Mouse (Mus musculus): ENCODE results near the gene Prr19. TPM values are rescaled to one million over a fixed set of nuclear protein-coding genes. Genes with fewer than 3 reads are reported as not detected.

Gene Prr19
- polyA plus RNA-seq, 1 experiment from 2014 or later = 3.1 TPM

DNA sequence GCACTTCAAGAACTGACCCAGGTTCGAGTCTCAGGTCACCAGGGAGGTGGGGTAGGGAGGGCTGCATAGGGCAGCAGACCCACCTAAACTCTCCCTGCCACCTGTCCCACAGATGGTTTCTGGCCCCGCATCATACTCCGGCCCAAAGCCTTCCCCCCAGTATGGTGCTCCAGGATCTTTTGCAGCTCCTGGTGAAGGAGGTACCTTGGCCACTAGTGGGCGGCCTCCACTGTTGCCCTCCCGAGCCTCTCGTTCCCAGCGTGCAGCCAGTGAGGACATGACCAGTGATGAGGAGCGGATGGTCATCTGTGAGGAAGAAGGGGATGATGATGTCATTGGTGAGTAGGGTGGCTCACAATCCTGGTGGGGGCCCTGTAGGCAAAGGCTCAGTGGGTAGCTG is 14.2 kb upstream of the Prr19 start:
- Histone ChIP-seq H3K36me3 (peaks cover 74% of the 10 kb centered on the region), H3K27me3 (no peaks in the 10 kb centered on the region), H3K4me2 (replicated peaks) (no peak overlapping the region), H3K9me3 (no peaks in the 10 kb centered on the region), H3K9ac (replicated peaks) (no peak overlapping the region), H3K4me3 (replicated peaks) (no peak overlapping the region), H3K27ac (no peak overlapping the region), H3K4me1 (replicated peaks) (peaks cover 46% of the 10 kb centered on the region)
- 82% methylated on average over 8 of the region's 8 CpGs for WGBS
- ATAC-seq = no peak

DNA sequence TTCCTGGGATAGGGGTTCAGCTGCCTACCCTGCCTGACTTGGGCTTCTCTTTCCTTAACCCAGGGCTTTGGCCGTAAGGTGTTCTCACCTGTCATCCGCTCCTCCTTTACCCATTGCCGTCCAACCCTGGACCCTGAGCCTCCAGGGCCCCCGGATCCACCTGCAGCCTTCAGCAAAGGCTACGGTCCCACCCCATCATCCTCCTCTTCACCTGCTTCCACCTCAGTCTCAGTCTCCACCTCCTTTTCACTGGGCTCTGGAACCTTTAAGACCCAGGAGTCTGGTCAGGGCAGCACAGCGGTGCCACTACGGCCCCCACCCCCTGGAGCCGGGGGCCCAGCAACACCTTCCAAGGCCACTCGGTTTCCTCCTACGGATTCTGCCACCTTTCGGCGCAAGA is 13.2 kb upstream of the Prr19 start:
- ATAC-seq = no peak
- Histone ChIP-seq H3K9ac (replicated peaks) (no peak overlapping the region), H3K9me3 (no peaks in the 10 kb centered on the region), H3K36me3 (peaks cover 84% of the 10 kb centered on the region), H3K27me3 (no peaks in the 10 kb centered on the region), H3K4me1 (replicated peaks) (peaks cover 49% of the 10 kb centered on the region), H3K4me2 (replicated peaks) (no peak overlapping the region), H3K27ac (no peak overlapping the region), H3K4me3 (replicated peaks) (no peak overlapping the region)
- 96% methylated on average over 12 of the region's 12 CpGs for WGBS

DNA sequence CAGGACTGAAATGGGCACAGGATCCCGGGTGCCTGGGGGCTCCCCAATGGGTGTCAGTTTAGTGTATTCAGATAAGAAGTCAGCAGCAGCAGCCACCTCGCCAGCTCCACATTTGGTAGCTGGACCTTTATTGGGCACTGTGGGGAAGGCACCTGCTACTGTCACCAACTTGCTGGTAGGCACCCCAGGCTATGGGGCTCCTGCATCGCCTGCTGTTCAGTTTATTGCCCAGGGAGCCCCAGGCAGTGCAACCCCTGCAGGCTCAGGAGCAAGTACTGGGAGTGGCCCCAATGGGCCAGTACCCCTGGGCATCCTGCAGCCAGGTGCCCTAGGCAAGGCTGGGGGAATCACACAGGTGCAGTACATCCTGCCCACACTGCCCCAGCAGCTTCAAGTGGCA is 12.5 kb upstream of the Prr19 start:
- Histone ChIP-seq H3K4me2 (replicated peaks) (no peak overlapping the region), H3K36me3 (peaks cover 91% of the 10 kb centered on the region), H3K27me3 (no peaks in the 10 kb centered on the region), H3K4me3 (replicated peaks) (no peak overlapping the region), H3K9me3 (no peaks in the 10 kb centered on the region), H3K9ac (replicated peaks) (no peak overlapping the region), H3K27ac (no peak overlapping the region), H3K4me1 (replicated peaks) (peaks cover 43% of the 10 kb centered on the region)
- no peak for ATAC-seq
- WGBS = 93% methylated on average over 3 of the region's 3 CpGs

DNA sequence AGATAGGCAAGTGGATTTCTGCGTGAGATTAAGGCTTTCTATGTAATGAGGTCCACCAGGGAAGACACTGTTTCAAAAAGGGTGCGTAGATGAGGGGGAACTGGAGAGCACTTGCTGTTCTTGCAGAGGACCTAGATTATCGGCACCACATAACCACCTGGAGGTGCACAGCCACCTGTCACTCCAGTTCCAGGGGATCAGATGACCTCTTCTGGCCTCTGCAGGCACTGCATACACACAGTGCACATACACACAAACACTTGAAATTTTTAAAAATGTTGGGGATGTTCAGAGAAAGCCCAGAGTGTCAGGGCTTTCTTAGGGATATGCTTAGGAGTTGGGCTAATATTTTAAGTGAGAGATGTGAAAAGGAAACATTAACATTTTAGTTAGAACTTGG is 11.3 kb upstream of the Prr19 start:
- ATAC-seq = no peak

DNA sequence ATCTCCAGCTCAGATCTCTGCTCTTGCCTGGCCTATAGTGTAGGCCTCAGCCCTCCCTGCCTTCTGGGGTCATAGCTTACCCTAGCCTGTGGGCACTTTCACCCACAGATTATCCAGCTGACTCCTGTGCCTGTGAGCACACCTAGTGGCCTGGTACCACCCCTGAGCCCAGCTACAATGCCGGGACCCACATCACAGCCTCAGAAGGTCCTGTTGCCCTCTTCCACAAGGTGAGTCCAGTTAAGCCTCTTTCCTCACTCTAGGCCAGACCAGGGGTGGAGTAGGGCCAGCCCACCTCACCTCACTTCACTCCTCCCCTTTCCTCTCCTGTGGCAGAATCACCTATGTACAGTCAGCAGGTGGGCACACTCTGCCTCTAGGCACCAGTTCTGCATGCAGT is 10.7 kb upstream of the Prr19 start:
- Histone ChIP-seq H3K9me3 (no peaks in the 10 kb centered on the region), H3K4me1 (replicated peaks) (peaks cover 36% of the 10 kb centered on the region), H3K4me3 (replicated peaks) (no peak overlapping the region), H3K27ac (0 out of 2 replicates have a peak overlapping the region, but pooled peaks have one; percentile 25), H3K27me3 (no peaks in the 10 kb centered on the region), H3K36me3 (peaks cover 100% of the 10 kb centered on the region), H3K4me2 (replicated peaks) (no peak overlapping the region), H3K9ac (replicated peaks) (no peak overlapping the region)
- 100% methylated on average over 1 of the region's 1 CpGs for WGBS
- ATAC-seq = no peak

More for the DNA sequence above, 11.3 kb upstream of the Prr19 start:
- no peak overlapping the region for H3K4me2 ChIP-seq (replicated peaks)
- H3K27me3 ChIP-seq = no peaks in the 10 kb centered on the region
- H3K36me3 ChIP-seq = peaks cover 100% of the 10 kb centered on the region
- 89% methylated on average over 3 of the region's 3 CpGs for WGBS
- no peak overlapping the region for H3K27ac ChIP-seq
- H3K4me3 ChIP-seq (replicated peaks) = no peak overlapping the region
- H3K9me3 ChIP-seq = no peaks in the 10 kb centered on the region
- no peak overlapping the region for H3K9ac ChIP-seq (replicated peaks)
- peaks cover 35% of the 10 kb centered on the region for H3K4me1 ChIP-seq (replicated peaks)

DNA sequence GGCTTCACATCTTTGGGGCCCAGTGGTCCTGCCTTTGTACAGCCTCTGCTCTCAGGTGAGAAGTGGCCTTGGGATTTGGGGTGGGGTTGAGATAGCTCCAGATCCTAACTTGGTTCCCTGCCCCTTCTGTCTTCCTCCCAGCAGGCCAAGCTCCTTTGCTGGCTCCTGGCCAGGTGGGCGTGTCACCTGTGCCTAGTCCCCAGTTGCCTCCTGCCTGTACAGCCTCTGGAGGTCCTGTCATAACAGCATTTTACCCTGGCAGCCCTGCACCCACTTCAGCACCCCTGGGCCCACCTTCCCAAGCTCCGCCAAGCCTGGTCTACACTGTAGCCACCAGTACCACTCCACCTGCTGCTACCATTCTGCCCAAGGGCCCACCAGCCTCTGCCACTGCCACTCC is 10.3 kb upstream of the Prr19 start:
- H3K27ac ChIP-seq = 0 out of 2 replicates have a peak overlapping the region, but pooled peaks have one; percentile 25
- no peak overlapping the region for H3K9ac ChIP-seq (replicated peaks)
- H3K9me3 ChIP-seq = no peaks in the 10 kb centered on the region

DNA sequence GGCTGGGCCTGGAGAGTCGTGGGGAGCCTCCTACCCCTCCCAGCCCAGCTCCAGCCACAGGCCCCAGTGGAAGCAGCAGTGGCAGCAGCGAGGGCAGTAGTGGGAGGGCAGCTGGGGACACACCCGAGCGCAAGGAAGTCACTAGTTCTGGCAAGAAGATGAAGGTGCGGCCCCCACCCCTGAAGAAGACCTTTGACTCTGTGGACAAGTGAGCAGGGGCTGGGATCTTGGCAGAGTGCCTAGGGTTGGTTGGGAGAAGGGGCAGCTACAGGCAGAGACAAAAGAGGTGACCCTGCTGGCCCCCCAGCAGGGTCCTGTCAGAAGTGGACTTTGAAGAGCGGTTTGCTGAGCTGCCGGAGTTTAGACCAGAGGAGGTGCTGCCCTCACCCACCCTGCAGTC is 9.1 kb upstream of the Prr19 start:
- no peaks in the 10 kb centered on the region for H3K27me3 ChIP-seq
- peak overlapping the region; percentile 64; the same call in 1 of the 2 replicates for H3K27ac ChIP-seq
- WGBS = 63% methylated on average over 7 of the region's 7 CpGs
- H3K9ac ChIP-seq (replicated peaks) = 0 out of 2 replicates have a peak overlapping the region, but pooled peaks have one; percentile 14
- no peak for ATAC-seq
- no peaks in the 10 kb centered on the region for H3K9me3 ChIP-seq
- peaks cover 91% of the 10 kb centered on the region for H3K36me3 ChIP-seq
- no peak overlapping the region for H3K4me2 ChIP-seq (replicated peaks)
- H3K4me1 ChIP-seq (replicated peaks) = peaks cover 46% of the 10 kb centered on the region
- no peak overlapping the region for H3K4me3 ChIP-seq (replicated peaks)

More for the DNA sequence above, 10.3 kb upstream of the Prr19 start:
- 94% methylated on average over 2 of the region's 2 CpGs for WGBS
- ATAC-seq = no peak
- Histone ChIP-seq H3K36me3 (peaks cover 99% of the 10 kb centered on the region), H3K27me3 (no peaks in the 10 kb centered on the region), H3K4me2 (replicated peaks) (no peak overlapping the region), H3K4me1 (replicated peaks) (peaks cover 36% of the 10 kb centered on the region), H3K4me3 (replicated peaks) (no peak overlapping the region)

DNA sequence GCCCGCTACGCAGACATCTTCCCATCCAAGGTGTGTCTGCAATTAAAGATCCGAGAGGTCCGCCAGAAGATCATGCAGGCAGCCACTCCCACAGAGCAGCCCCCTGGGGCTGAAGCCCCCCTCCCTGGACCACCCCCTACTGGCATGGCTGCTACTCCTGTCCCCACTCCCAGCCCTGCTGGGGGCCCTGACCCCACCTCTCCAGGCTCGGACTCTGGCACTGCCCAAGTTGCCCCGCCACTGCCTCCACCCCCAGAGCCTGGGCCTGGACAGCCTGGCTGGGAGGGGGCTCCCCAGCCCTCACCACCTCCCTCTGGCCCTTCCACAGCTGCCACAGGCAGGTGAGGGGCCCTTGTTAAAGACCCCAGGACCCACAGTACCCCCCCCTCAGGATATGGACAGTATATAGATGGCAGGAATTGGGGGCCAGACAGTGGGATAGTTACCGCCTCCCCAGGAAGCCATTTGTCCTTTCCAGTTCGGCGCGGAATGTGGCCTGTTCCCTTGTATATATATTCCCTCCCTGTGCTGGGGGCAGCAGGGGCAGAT is 7.9 kb upstream of the Prr19 start:
- Histone ChIP-seq H3K4me3 (replicated peaks) (no peak overlapping the region), H3K9ac (replicated peaks) (no peak overlapping the region), H3K4me2 (replicated peaks) (no peak overlapping the region), H3K4me1 (replicated peaks) (peaks cover 49% of the 10 kb centered on the region), H3K27me3 (no peaks in the 10 kb centered on the region), H3K36me3 (peaks cover 79% of the 10 kb centered on the region), H3K9me3 (no peaks in the 10 kb centered on the region), H3K27ac (peak overlapping the region; percentile 19; the same call in 1 of the 2 replicates)
- WGBS = 87% methylated on average over 9 of the region's 10 CpGs
- no peak for ATAC-seq

DNA sequence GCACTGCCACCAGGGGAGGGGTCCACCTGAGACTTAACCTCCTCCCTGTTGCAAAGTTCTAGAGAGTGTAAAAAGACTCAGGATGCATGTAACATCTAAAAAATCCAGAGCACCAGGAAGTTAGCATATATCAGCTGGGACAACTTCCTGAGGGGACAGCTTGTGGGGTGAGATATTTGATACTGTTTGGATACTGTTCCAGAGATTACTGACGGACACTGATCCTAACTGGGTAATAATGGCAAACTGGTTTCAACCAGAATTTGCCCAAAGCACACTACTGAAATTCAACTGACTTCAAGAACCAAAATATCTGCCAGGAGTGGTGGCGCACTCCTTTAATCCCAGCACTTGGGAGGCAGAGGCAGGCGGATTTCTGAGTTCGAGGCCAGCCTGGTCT is 6.7 kb upstream of the Prr19 start:
- no peak overlapping the region for H3K4me2 ChIP-seq (replicated peaks)
- peaks cover 55% of the 10 kb centered on the region for H3K4me1 ChIP-seq (replicated peaks)
- ATAC-seq = no peak
- no peaks in the 10 kb centered on the region for H3K9me3 ChIP-seq
- H3K27me3 ChIP-seq = no peaks in the 10 kb centered on the region
- H3K9ac ChIP-seq (replicated peaks) = no peak overlapping the region
- no peak overlapping the region for H3K27ac ChIP-seq
- peaks cover 67% of the 10 kb centered on the region for H3K36me3 ChIP-seq
- 96% methylated on average over 4 of the region's 4 CpGs for WGBS
- H3K4me3 ChIP-seq (replicated peaks) = no peak overlapping the region

DNA sequence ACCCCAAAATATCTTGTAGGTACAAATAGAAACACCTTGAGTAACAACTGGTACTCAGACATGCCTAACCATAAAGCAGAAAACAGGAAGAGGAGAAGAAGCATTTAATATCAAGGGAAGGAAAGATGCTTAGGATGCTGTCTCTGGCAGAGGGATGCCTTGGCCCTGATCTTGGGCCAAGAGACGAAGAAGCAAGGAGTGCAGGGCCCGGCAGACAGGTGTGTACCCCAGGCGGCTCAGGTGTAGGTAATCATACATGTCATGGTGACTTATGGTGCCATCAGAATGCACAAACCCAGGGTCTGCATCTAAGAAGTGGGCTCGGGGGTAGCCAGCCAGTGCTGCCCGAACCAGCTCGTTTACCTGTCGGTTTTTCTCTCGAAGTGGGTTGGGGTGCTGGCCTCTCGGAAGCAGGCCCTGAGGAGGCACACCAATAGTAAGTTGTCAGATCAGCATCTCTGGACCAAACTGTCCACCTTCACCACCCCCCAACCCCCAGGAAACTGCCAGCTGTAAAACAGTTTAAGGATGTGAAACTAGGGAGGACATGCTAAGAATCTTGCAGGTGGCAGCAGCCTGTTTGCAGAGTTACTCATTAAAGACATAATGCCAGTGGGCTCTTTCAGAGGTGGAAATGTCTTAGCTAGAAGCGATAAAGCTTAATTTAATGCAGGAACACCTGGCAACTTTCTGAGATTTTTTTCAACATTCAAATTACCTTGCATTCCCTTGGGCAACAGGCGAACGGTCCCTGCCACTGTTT is 6.1 kb upstream of the Prr19 start:
- peak overlapping the region; percentile 90; the same call in 1 of the 2 replicates for H3K4me3 ChIP-seq (replicated peaks)

DNA sequence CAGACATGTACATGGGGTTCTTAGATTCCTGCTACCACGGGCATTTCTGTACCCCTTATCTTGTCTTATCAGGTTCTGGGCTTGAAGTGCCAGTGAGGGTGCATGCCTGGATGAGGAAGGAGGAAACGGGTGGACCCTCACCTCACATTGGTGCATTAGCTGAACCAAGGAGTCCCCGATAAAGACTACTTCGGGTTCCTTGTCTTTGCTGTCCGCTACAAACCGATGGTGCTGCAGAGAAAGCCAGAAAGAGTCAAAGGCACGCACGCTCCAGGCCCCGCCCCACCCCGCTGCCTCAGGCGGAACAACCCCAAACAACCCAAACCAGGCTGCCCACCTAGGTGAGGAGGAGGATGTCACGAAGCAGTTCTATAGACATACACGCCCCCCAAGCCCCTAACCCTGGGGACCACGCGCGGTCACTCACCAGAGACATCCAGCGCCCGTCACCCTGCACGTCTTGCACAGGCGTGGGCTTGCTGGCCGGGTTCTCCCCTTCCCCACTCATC is 4.2 kb upstream of the Prr19 start:
- H3K4me2 ChIP-seq (replicated peaks) = peak overlapping the region; percentile 74
- H3K4me3 ChIP-seq (replicated peaks) = peak overlapping the region; percentile 90
- no peaks in the 10 kb centered on the region for H3K27me3 ChIP-seq
- H3K36me3 ChIP-seq = peaks cover 42% of the 10 kb centered on the region
- H3K27ac ChIP-seq = peak overlapping the region; percentile 99
- WGBS = under 1% methylated on average over 21 of the region's 21 CpGs
- no peak; the same call in 1 of the 2 replicates for ATAC-seq
- H3K9ac ChIP-seq (replicated peaks) = peak overlapping the region; percentile 97
- no peaks in the 10 kb centered on the region for H3K9me3 ChIP-seq
- H3K4me1 ChIP-seq (replicated peaks) = peaks cover 40% of the 10 kb centered on the region

More for the DNA sequence above, 6.1 kb upstream of the Prr19 start:
- ATAC-seq = no peak
- H3K4me2 ChIP-seq (replicated peaks) = peak overlapping the region; percentile 74
- H3K9me3 ChIP-seq = no peaks in the 10 kb centered on the region
- 92% methylated on average over 12 of the region's 12 CpGs for WGBS
- peaks cover 55% of the 10 kb centered on the region for H3K4me1 ChIP-seq (replicated peaks)
- H3K27ac ChIP-seq = no peak overlapping the region
- no peaks in the 10 kb centered on the region for H3K27me3 ChIP-seq
- H3K36me3 ChIP-seq = peaks cover 60% of the 10 kb centered on the region
- H3K9ac ChIP-seq (replicated peaks) = no peak overlapping the region

Measured in midbrain, embryonic 13.5 days (tissue).